Mouse (Mus musculus) forebrain, embryonic 14.5 days (tissue): ENCODE measurements at regions not wholly inside any gene's neighbourhood (a gene's known extent, or its start where the extent isn't known, plus 50 kb on each side); places are given as distances from the start of the nearest gene placed in this dataset.

Source experiments
- ATAC-seq: fragments of 200-750 bp; cut with Nextera tagmentation; 2 replicates; pipeline ENCODE4 v1.8.0; 2017; ENCODE audit warnings: mild to moderate bottlenecking, moderate library complexity
- DNase-seq: peaks from one replicate; pipeline ENCODE4 v3.0.0-alpha.2; 2015; ENCODE audit warnings: low spot score
- H3K27ac ChIP-seq: fragments of 300-500 bp; sonication (generic); 2 replicates; pipeline ENCODE4 v1.5.1; 2014; ENCODE audit warnings: low read depth, mild to moderate bottlenecking, control low read depth, low read length, moderate library complexity
- H3K27me3 ChIP-seq: fragments of 300-500 bp; sonication (generic); replicated peaks from 2 replicates; pipeline ENCODE4 v1.6.1; 2014; ENCODE audit warnings: low read length, control low read depth, mixed read lengths; ENCODE audit not compliant: control insufficient read depth, insufficient read depth
- H3K36me3 ChIP-seq: fragments of 300-500 bp; sonication (generic); 2 replicates; pipeline ENCODE4 v1.6.1; 2014; ENCODE audit warnings: low read length, control low read depth; ENCODE audit not compliant: control insufficient read depth, insufficient read depth
- H3K4me1 ChIP-seq: fragments of 300-500 bp; sonication (generic); 2 replicates; pipeline ENCODE4 v1.6.1; 2014; ENCODE audit warnings: antibody characterized with exemption, low read length, control low read depth; ENCODE audit not compliant: control insufficient read depth, insufficient read depth
- H3K4me2 ChIP-seq: fragments of 300-500 bp; sonication (generic); 2 replicates; pipeline ENCODE4 v1.6.1; 2014; ENCODE audit warnings: mild to moderate bottlenecking, control low read depth, low read length
- H3K4me3 ChIP-seq: fragments of 300-500 bp; sonication (generic); 2 replicates; pipeline ENCODE4 v1.5.1; 2014; ENCODE audit warnings: low read depth, low read length, control low read depth
- H3K9ac ChIP-seq: fragments of 300-500 bp; sonication (generic); 2 replicates; pipeline ENCODE4 v1.6.1; 2014; ENCODE audit warnings: mild to moderate bottlenecking, low read length, control low read depth, moderate library complexity
- H3K9me3 ChIP-seq: fragments of 300-500 bp; sonication (generic); replicated peaks from 2 replicates; pipeline ENCODE4 v1.6.1; 2016; ENCODE audit warnings: low read length, control low read depth, mixed read lengths; ENCODE audit not compliant: control insufficient read depth
- WGBS: fragments of 180-500 bp; shearing (Covaris S2); extraction: QIAGEN DNeasy Blood & Tissue Kit; methylation state at CpG from one replicate; pipeline ENCODE4 v1.1.7; 2014; 5-methylcytosine and 5-hydroxymethylcytosine counted together

- Histone ChIP-seq H3K27me3 (no peaks in the 10 kb centered on the region), H3K9me3 (no peaks in the 10 kb centered on the region), H3K36me3 (no peaks in the 10 kb centered on the region), H3K4me2 (no peak overlapping the region), H3K4me3 (no peak overlapping the region), H3K27ac (no peak overlapping the region), H3K4me1 (no peaks in the 10 kb centered on the region), H3K9ac (no peak overlapping the region)
- DNase-seq (no peak), ATAC-seq (no peak)
- 85% methylated on average over 1 of the region's 1 CpGs for WGBS
These were observed 198.1 kb upstream of the Gm8871 start for GRCm38 (mm10) chr5:10749546-10749945.

- Histone ChIP-seq H3K4me1 (no peaks in the 10 kb centered on the region), H3K4me2 (no peak overlapping the region), H3K36me3 (no peaks in the 10 kb centered on the region), H3K4me3 (no peak overlapping the region), H3K27ac (no peak overlapping the region), H3K27me3 (no peaks in the 10 kb centered on the region), H3K9ac (no peak overlapping the region), H3K9me3 (no peaks in the 10 kb centered on the region)
- DNase-seq = no peak
- no peak for ATAC-seq
- 96% methylated on average over 1 of the region's 1 CpGs for WGBS
These were observed 180.1 kb upstream of the Gm8871 start for GRCm38 (mm10) chr5:10767469-10767868.
